Mouse (Mus musculus): ENCODE results near the gene Mettl16.

The Mettl16 gene

GRCm38 (mm10) chr11:74770595-74771207 is at the start of gene Mettl16:
Gene Mettl16, plus strand, starts transcription at chr11:74770830.
- peak; percentile 99 for DNase-seq (ENCODE audit: low spot score)

DNA sequence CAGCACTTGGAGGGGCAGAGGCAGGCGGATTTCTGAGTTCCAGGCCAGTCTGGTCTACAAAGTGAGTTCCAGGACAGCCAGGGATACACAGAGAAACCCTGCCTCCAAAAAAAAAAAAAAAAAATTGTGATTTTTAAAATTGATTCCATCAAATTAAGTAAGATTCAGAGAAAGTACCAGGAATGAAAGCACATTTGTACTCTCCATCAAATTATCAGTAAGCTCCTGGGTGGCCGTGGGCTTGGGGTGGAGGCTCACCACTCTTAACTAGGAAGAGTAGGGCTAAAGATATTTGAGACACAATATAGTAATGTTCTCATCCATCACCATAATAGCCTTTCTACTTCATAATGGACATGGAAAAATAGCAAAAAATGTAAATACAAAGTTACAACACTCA is 49.5 kb upstream of the Mettl16 start:
- DNase-seq (ENCODE audit: low spot score), result no peak

GRCm38 (mm10) chr11:74721971-74722370 is 48.7 kb upstream of the Mettl16 start:
- no peak for DNase-seq (ENCODE audit: low spot score)

- DNase-seq (ENCODE audit: low spot score), result peak; percentile 83
Measured at GRCm38 (mm10) chr11:74723357-74724234, 47.0 kb upstream of the Mettl16 start.

- DNase-seq (ENCODE audit: low spot score), result peak; percentile 97
Measured at GRCm38 (mm10) chr11:74724235-74724791, 46.3 kb upstream of the Mettl16 start, which contains the start of gene Pafah1b1. Gene Pafah1b1, minus strand, starts transcription at chr11:74724670.

GRCm38 (mm10) chr11:74725181-74725580 is 45.4 kb upstream of the Mettl16 start:
- no peak for DNase-seq (ENCODE audit: low spot score)

GRCm38 (mm10) chr11:74734917-74735316 is 35.7 kb upstream of the Mettl16 start:
- peak; percentile 25 for DNase-seq (ENCODE audit: low spot score)

DNA sequence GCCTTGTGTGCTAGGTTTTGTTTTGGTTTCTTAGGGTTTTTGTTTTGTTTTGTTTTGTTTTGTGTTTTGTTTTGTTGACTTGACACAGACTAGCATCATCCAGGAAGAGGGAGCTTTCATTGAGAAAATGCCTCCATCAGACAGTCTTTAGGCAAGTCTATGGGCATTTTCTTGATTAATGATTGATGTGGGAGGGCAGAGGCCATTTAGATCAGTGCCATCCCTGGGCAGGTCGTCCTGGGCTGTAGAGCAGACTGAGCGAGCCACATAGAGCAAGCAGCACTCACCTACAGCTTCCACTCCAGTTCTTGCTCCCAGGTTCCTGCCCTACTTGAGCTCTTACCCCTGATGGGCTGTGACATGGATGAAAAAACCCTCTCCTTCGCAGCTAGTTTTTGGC is 32.8 kb upstream of the Mettl16 start:
- no peak for DNase-seq (ENCODE audit: low spot score)

- DNase-seq (ENCODE audit: low spot score), result peak; percentile 31
Measured at GRCm38 (mm10) chr11:74748022-74748421, 22.6 kb upstream of the Mettl16 start.

GRCm38 (mm10) chr11:74749241-74749640 is 21.4 kb upstream of the Mettl16 start:
- no peak for DNase-seq (ENCODE audit: low spot score)

- DNase-seq (ENCODE audit: low spot score), result no peak
Measured at GRCm38 (mm10) chr11:74750662-74751351, 19.8 kb upstream of the Mettl16 start.

- DNase-seq (ENCODE audit: low spot score), result no peak
Measured at GRCm38 (mm10) chr11:74751352-74752066, 19.1 kb upstream of the Mettl16 start.

GRCm38 (mm10) chr11:74756631-74757030 is 14.0 kb upstream of the Mettl16 start:
- DNase-seq (ENCODE audit: low spot score), result no peak

DNA sequence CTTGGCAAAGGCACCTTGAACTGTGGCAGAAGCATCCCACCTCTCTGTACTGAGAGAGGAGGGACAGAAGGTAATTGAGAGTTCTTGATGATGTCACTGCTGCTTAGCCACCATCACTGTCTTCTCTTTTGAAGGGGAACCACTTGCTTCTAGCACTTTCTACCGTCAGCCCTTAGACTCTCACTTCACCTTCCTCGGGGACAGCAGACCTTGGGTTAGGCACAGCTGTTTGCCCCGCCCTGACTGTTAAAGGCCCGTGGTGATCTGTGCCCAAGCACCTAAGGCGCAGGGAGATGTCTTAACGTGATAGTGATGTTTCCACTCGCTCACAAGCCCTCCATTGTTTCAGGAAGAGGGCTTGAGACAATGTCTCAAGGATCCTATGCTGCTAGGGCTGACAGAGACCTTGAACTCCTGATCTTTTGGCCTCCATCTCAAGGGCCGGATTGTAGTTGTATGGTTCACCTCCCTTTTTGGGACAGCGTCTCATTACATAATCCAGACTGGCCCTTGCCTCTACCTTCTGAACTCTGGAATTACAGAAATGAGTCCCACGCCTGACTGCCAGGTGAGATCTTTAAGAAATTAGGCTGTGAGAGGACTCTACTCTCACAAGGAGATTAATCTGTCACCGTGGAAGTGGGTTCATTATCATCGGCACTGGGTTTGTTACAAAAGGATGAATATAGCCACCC is 9.5 kb upstream of the Mettl16 start:
- no peak for DNase-seq (ENCODE audit: low spot score)

DNA sequence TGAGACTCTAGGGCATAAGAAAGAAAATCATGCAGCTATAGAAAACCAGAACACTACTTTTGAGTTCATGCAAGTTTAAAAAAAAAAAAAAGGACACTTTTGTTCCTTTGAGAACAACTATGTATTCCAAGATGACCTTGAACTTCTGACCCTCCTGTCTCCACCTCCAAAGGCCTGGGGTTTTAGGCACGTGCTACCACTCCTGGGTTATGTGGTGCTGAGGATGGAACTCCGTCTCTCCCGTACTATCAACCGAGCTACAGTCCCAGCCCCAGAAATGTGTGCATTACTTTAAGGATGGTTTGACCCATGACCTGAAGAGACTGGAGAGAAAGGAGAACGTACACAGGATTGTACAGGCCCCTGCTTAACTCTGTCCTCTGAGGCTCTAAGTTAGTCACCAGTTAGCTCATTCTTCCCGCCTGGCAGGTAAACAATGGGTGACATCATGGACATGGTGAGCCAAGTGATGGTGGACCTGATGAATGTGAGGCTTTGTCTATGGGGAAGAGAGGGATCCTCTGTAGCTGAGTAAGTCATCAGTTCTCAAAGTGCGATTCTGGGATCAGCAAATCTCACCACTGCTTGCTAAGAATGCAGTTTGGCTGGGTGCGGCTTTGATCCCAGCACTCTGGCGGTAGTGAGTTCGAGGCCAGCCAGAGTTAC is 6.5 kb upstream of the Mettl16 start:
- no peak for DNase-seq (ENCODE audit: low spot score)

DNA sequence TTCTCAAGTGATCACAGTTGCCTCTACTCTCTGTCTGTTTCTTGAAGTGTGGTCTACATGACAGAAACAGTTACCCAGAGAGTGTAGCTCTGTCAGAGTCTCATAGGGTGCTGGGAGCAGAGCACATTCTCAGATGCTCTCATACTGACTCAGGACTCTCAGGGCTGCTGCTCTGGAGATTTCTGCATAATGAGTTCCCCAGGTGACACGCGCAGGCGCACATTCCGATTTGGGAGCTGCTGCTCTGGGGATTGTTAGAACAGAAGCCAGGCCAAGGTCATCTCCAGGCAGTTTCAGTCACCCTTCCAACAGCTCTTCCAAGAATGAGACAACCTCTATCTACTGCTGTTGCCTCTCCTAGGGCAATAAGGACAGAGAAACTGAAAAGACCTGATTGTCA is 3.2 kb upstream of the Mettl16 start:
- no peak for DNase-seq (ENCODE audit: low spot score)

GRCm38 (mm10) chr11:74768045-74768444 is 2.6 kb upstream of the Mettl16 start:
- DNase-seq (ENCODE audit: low spot score), result peak; percentile 70

- DNase-seq (ENCODE audit: low spot score), result no peak
Measured at GRCm38 (mm10) chr11:74770037-74770436, 593 bp upstream of the Mettl16 start.

GRCm38 (mm10) chr11:74771234-74771633 is 604 bp downstream of the Mettl16 start:
- DNase-seq (ENCODE audit: low spot score), result no peak

GRCm38 (mm10) chr11:74771650-74772049 is 1.0 kb downstream of the Mettl16 start:
- DNase-seq (ENCODE audit: low spot score), result no peak

DNA sequence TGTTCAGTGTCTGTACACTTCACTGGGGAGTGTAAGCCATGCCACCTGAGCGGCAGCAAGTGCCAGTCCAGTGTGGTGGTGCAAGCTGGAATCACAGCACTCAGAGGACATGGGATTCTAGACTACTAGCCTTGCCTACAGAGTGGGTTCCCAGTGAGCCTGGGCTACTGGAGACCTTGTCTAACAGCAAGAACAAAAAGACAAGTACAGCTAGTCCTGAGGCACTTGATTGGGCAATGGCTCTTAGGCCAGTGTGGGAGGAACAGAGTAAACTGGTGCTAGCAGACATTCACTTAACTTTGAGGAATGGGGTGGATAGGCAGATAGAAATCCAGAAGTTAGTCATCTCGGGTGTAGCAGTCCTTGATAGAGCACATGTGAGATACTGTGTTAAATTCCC is 1.8 kb downstream of the Mettl16 start:
- no peak for DNase-seq (ENCODE audit: low spot score)
